Mouse (Mus musculus) erythroblast, embryonic 14.5 days (primary cell): ENCODE data around the gene Mrps24.

ENCODE experiments used
- GATA1 ChIP-seq: IDR thresholded peaks from 2 replicates; pipeline ENCODE4 v1.6.1; 2012; ENCODE audit warnings: low read length, inconsistent platforms, mixed read lengths
- TAL1 ChIP-seq: IDR thresholded peaks from 3 replicates; pipeline ENCODE4 v1.6.1; 2012; ENCODE audit warnings: low read length, inconsistent platforms, mixed read lengths

DNA sequence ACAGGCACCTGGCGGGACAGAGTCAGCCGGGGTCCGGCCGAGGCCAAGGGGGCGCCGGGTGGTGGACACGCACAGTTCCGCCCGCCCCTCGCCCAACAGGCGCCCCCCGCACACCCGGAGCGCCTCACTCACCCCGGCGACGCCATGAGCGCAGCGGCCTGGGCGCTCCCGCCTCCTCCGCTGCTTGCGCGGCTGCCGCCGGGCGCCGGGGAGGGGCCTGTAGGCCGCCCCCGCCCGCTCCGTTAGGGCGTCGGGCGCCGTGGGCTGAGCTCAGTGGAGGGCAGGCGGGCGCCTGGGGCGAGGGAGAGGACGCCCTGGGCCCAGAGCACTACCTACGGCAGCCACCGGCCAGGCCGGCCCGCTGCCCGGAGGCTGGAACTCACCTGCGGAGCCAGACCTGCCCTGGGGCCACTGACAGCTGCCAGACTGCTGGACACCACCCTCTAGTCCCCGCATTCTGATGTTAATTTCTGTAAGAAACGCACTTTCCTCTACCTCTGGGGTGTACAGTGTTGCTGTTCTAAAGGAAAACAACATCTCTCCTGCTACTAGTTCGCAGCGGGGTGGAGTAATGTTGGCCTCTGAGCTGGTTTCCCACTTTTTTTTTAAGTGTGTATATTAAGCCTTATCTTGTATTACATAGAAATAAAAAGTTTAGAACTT lies 25.6 kb upstream of the Mrps24 start:
- TF ChIP-seq GATA1 (no peak), TAL1 (no peak)
